Mouse (Mus musculus): ENCODE results near the gene Large2.

Gene Large2

GRCm38 (mm10) chr2:92327601-92328000 is 47.1 kb downstream of the Large2 start:
- no peak for DNase-seq (ENCODE audit: low read depth)

DNA sequence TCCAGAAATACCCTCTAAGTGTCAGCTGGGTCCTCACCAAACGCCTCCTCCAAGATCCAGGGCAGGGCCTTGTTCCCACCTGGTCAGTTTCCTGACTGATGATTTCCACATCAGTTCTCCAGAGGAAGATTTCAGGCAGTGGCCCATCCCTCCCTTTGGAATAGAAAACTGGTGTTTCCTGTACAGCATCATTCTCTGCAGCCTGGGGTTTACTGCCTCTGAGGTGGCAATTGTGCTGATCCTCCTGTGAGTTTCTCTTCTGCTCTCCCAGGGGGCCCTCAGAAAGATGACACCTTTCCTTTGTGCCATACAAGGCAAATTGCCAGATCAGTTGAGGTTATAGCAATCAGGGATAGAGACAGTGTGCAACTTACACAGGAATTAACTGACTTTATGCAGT is 48.4 kb downstream of the Large2 start:
- no peak for DNase-seq (ENCODE audit: low read depth)

DNA sequence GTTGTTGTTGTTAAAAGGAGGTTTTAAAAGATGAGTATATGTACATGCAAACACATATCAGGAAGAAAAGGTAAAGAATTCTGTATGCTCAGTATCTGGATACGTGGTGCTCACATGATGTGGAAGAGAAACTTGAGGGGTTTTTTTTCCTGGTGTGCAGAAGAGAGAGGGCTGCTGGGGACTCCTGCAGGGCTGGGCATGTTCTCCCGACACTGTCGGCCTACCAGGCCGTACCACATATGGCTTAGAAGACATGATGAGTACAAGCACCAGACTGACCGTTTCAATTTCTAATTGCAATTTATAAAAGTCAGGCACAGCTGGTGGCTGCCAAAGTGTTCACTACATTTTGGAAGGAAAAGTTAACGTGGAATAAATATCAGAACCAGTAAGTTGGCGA is 49.0 kb downstream of the Large2 start:
- no peak for DNase-seq (ENCODE audit: low read depth)

DNA sequence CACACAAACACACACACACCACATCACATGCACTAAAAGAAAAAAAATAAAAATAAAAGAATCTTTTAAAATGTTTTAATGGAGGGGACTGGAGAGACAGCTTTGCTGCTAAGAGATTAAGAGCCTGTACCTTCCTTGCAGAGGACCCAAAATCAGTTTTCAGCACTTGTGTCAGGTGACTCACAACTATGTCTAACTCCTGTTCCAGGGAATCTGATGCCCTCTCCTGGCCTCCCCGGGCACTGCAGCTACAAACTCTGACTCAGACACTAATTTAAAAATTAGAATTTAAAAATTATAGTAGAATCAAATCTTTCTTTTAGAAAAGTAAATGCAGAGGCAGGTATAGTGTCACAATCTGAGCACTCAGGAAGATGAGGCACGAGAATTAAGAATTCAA is 52.0 kb downstream of the Large2 start:
- peak; percentile 15 for DNase-seq (ENCODE audit: low read depth)

DNA sequence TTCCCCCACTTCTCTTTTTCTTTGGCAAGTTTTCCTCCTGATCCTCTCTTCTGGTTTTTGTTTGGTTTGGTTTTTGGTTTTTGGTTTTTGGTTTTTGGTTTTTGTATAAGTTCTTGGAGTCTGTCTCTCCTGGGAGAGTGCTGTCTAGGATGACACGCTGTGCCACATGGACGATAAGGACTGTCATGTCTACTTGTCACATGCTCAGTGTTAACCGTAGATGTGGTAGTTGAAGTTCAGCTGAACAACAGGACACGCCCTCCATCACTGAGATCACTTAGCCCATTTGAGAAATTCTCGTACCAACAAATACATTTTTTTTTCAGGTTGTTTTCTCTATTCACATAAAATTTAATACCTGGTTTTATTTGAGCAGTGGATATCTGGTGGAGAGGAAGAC is 57.4 kb downstream of the Large2 start:
- no peak for DNase-seq (ENCODE audit: low read depth)

- DNase-seq (ENCODE audit: low read depth): no peak
These were observed 58.0 kb downstream of the Large2 start for GRCm38 (mm10) chr2:92316652-92317051.
